Mouse (Mus musculus): ENCODE results near the gene Adad2. TPM values are rescaled to one million over a fixed set of nuclear protein-coding genes. Genes with fewer than 3 reads are reported as not detected.

The Adad2 gene
- total RNA-seq, 2 experiments from 2014 or later = 0.18 to 0.54 TPM

DNA sequence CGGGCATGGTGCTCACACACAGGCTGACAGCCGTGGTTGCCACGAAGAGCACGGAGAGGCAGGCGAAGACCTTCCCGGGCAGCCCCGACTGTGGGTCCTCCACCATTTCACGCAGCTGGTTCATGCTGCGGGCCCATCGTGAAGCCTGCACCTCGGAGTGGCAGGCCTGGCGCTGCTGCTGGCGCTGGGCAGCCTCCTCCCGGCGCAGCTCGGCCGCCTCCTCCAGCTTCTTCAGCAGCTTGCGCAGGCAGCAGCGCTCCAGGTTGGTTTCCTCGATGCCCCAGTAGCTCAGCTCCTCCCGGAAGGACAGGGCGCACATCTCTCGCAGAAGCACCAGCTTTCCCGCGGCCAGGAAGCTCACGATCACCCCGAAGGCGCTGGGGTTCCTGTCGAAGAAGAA is 20.4 kb downstream of the Adad2 start:
- intact Hi-C loops (cut with DNase I) = no loop called here
- TF ChIP-seq CTCF (IDR thresholded peaks at IDR 0.05) = no peak
- no peak for DNase-seq (ENCODE audit: extremely low spot score in 1 of 2, low spot score in 2 of 2)

GRCm38 (mm10) chr8:119634616-119635336 is 22.2 kb downstream of the Adad2 start:
- DNase-seq (ENCODE audit: extremely low spot score in 1 of 2, low spot score in 2 of 2) = peak in 1 of 2 experiments; percentile 25
- no peak for TF ChIP-seq CTCF (IDR thresholded peaks at IDR 0.05)
- intact Hi-C loops (cut with DNase I) = no loop called here
- H3K4me3 ChIP-seq = no peak overlapping the region
- no peak overlapping the region for H3K27ac ChIP-seq

More for the DNA sequence above, 20.4 kb downstream of the Adad2 start:
- Histone ChIP-seq H3K4me3 (no peak overlapping the region), H3K27ac (no peak overlapping the region)

DNA sequence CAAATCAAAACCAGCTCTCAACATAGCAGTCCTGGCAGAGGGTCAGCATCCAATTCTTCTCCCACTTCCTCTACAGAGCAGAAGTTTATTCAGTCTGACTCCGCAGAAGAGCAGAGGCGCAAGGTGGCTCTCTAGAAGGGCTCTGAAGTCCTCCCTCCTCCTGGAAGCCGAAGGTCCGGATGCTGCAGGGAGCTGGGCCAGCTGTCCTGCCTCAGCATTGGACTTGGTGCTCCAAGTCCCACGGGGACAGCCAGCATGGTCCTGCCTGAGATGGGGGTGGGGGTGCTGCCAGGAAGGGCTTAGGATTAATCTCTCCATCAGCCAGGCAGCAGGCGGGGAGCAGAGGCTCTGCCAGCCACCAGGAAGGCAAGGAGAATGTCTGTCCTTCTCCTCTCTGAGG is 22.8 kb downstream of the Adad2 start, which contains the start of gene Kcng4:
Gene Kcng4, minus strand, starts transcription at position 303 of the 400 bp plus-strand sequence.
- Histone ChIP-seq H3K27ac (no peak within 1 kb of the TSS), H3K4me3 (no peak within 1 kb of the TSS)
- no peak for DNase-seq (ENCODE audit: extremely low spot score in 1 of 2, low spot score in 2 of 2)
- intact Hi-C loops (cut with DNase I) = no loop called here
- TF ChIP-seq CTCF (IDR thresholded peaks at IDR 0.05) = no peak

DNA sequence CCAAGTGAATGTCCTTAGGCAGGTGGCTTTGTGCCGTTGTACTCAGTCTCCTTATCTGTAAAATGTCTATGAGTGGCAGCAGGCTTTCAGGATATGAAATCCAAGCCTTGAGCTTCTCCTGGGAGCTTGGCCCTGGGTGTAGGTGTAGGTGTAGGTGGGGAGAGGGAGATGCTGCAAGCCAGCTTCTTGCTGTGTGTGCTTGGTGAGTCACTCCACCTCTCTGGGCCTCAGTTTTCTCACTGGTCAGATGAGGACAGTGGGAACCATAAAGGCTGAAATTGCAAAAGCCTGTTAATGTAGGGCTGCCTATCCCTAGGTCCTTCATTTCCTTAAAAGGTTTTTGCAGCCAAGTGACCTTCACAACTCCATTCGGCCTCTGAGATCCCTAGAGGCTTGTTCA is 23.4 kb downstream of the Adad2 start:
- H3K4me3 ChIP-seq = no peak overlapping the region
- no peak for DNase-seq (ENCODE audit: extremely low spot score in 1 of 2, low spot score in 2 of 2)
- TF ChIP-seq CTCF (IDR thresholded peaks at IDR 0.05) = no peak
- intact Hi-C loops (cut with DNase I) = no loop called here
- H3K27ac ChIP-seq = no peak overlapping the region

DNA sequence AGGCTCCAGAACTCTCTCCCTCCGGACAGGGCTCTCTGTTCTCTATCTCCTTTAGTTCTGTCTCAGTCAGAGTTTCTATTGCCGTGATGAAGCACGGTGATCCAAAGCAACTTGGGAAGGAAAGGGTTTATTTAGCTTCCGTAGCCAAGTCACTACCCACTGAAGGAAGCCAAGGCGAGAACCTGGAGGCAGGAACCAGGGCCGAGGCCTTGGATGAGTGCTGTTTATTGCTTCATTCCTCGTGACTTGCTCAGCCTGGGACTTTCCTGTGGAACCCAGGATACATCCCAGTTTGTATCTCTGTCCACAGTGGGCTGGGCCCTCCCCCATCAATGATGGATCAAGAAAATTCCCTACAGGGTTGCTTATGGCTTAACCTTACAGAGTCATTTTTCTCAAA is 24.2 kb downstream of the Adad2 start:
- Histone ChIP-seq H3K27ac (no peak overlapping the region), H3K4me3 (no peak overlapping the region)
- no peak for TF ChIP-seq CTCF (IDR thresholded peaks at IDR 0.05)
- no peak for DNase-seq (ENCODE audit: extremely low spot score in 1 of 2, low spot score in 2 of 2)
- intact Hi-C loops (cut with DNase I) = no loop called here

- Histone ChIP-seq H3K4me3 (no peak overlapping the region), H3K27ac (no peak overlapping the region)
- no peak for DNase-seq (ENCODE audit: extremely low spot score in 1 of 2, low spot score in 2 of 2)
- intact Hi-C loops (cut with DNase I) = no loop called here
- no peak for TF ChIP-seq CTCF (IDR thresholded peaks at IDR 0.05)
Measured at GRCm38 (mm10) chr8:119637381-119637780, 24.8 kb downstream of the Adad2 start.

GRCm38 (mm10) chr8:119638261-119638660 is 25.7 kb downstream of the Adad2 start:
- DNase-seq (ENCODE audit: extremely low spot score in 1 of 2, low spot score in 2 of 2) = no peak
- TF ChIP-seq CTCF (IDR thresholded peaks at IDR 0.05) = no peak
- Histone ChIP-seq H3K4me3 (no peak overlapping the region), H3K27ac (no peak overlapping the region)
- intact Hi-C loops (cut with DNase I) = no loop called here

DNA sequence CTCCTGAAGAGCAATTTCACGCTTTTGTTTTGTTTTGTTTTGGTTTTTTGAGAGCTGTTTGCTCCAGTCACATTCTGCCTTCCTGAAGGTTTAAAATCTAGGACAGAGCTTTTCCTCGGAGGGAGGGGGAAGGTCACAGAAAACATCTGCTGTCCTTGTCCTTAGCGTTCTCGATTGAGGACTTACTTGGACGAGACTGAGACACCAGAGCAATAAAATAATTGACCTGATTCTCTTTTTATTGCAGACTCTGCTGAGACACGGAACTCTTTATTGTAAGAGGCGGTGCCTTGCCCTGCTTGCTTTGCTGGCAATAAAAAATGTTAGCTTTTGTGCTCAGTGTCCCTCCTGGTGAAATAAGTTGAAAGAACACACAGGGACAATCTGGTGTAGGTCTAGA is 27.3 kb downstream of the Adad2 start:
- no peak for DNase-seq (ENCODE audit: extremely low spot score in 1 of 2, low spot score in 2 of 2)
- TF ChIP-seq CTCF (IDR thresholded peaks at IDR 0.05) = no peak
- intact Hi-C loops (cut with DNase I) = no loop called here
- H3K27ac ChIP-seq = no peak overlapping the region
- no peak overlapping the region for H3K4me3 ChIP-seq

- no peak for DNase-seq (ENCODE audit: extremely low spot score in 1 of 2, low spot score in 2 of 2)
- Histone ChIP-seq H3K4me3 (no peak overlapping the region), H3K27ac (no peak overlapping the region)
- intact Hi-C loops (cut with DNase I) = no loop called here
- TF ChIP-seq CTCF (IDR thresholded peaks at IDR 0.05) = no peak
Measured at GRCm38 (mm10) chr8:119641058-119641457, 28.5 kb downstream of the Adad2 start.

GRCm38 (mm10) chr8:119642960-119643359 is 30.4 kb downstream of the Adad2 start:
- intact Hi-C loops (cut with DNase I) = no loop called here
- no peak for TF ChIP-seq CTCF (IDR thresholded peaks at IDR 0.05)
- H3K27ac ChIP-seq = no peak overlapping the region
- no peak for DNase-seq (ENCODE audit: extremely low spot score in 1 of 2, low spot score in 2 of 2)
- H3K4me3 ChIP-seq = no peak overlapping the region

DNA sequence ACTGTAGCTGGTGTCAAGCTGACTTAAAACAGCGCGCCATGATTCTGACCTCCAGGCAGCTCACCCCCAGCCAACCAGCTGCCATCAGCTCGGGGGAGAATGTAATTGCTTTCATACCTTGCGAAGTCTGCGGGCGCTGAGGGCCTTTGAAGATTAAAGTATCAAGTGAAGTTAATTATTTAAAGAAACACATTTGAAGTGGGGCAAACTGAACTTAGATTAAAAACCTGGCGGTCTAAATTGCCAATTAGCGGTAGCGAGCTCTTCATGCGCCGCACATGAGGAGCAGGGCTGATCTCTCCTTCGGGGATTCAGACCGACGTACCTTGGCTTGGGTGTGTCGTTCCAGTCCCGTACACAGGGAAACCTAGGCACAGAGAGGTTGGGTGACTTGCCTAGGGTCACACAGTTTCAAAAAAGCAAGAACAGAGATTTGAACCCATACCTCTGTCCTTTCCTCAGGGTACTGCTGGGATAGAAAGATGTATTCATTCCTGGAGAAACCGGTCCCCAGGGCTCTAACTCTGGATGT is 31.9 kb downstream of the Adad2 start:
- intact Hi-C loops (cut with DNase I) = no loop called here
- no peak for DNase-seq (ENCODE audit: extremely low spot score in 1 of 2, low spot score in 2 of 2)
- H3K4me3 ChIP-seq = no peak overlapping the region
- no peak for TF ChIP-seq CTCF (IDR thresholded peaks at IDR 0.05)
- H3K27ac ChIP-seq = no peak overlapping the region

- intact Hi-C loops (cut with DNase I) = no loop called here
- TF ChIP-seq CTCF (IDR thresholded peaks at IDR 0.05) = no peak
- DNase-seq (ENCODE audit: extremely low spot score in 1 of 2, low spot score in 2 of 2) = no peak
- H3K27ac ChIP-seq = no peak overlapping the region
- H3K4me3 ChIP-seq = no peak overlapping the region
Measured at GRCm38 (mm10) chr8:119644981-119645597, 32.5 kb downstream of the Adad2 start.
